Mouse (Mus musculus): ENCODE data around the gene Mrpl58. TPM values are rescaled to one million over a fixed set of nuclear protein-coding genes. Genes with fewer than 3 reads are reported as not detected.

The Mrpl58 gene
- 100 to 1,000 TPM; 115 to 119 TPM for total RNA-seq (2021)

- peak; percentile 89 to 92 for DNase-seq (ENCODE audit: low spot score in 2 of 2)
These were observed at the start of gene Mrpl58 for GRCm38 (mm10) chr11:115403338-115404124. Mrpl58 (plus strand) TSS chr11:115403752.

GRCm38 (mm10) chr11:115354183-115354582 lies 49.4 kb upstream of the Mrpl58 start:
- intact Hi-C loops (cut with DNase I) = no loop called here
- peak; percentile 50 to 57 for DNase-seq (ENCODE audit: low spot score in 2 of 2)

More at GRCm38 (mm10) chr11:115403338-115404124, at the start of gene Mrpl58:
- intact Hi-C loops (cut with DNase I) = no loop called here

GRCm38 (mm10) chr11:115358468-115358867 lies 45.1 kb upstream of the Mrpl58 start:
- intact Hi-C loops (cut with DNase I) = loop anchor here (5.0 kb wide), 1 partner anchor 114 kb away; no protein-coding TSS in a partner anchor
- peak; percentile 55 to 61 for DNase-seq (ENCODE audit: low spot score in 2 of 2)

GRCm38 (mm10) chr11:115359293-115359692 lies 44.3 kb upstream of the Mrpl58 start:
- intact Hi-C loops (cut with DNase I) = loop anchor here (5.0 kb wide), 1 partner anchor 113 kb away; no protein-coding TSS in a partner anchor
- no peak for DNase-seq (ENCODE audit: low spot score in 2 of 2)

GRCm38 (mm10) chr11:115359726-115360125 lies 43.8 kb upstream of the Mrpl58 start:
- DNase-seq (ENCODE audit: low spot score in 2 of 2) = no peak
- intact Hi-C loops (cut with DNase I) = loop anchor here (5.0 kb wide), 1 partner anchor 113 kb away; no protein-coding TSS in a partner anchor

GRCm38 (mm10) chr11:115364136-115364535 lies 39.4 kb upstream of the Mrpl58 start:
- intact Hi-C loops (cut with DNase I) = no loop called here
- no peak for DNase-seq (ENCODE audit: low spot score in 2 of 2)

GRCm38 (mm10) chr11:115366039-115366705 lies 37.4 kb upstream of the Mrpl58 start:
- no peak for DNase-seq (ENCODE audit: low spot score in 2 of 2)
- intact Hi-C loops (cut with DNase I) = loop anchor here (2.0 kb wide), 1 partner anchor 55 kb away; the partner anchor contains the start of gene Kctd2

GRCm38 (mm10) chr11:115366706-115367394 lies 36.7 kb upstream of the Mrpl58 start:
- intact Hi-C loops (cut with DNase I) = loop anchor here (2.0 kb wide), 1 partner anchor 54 kb away; the partner anchor contains the start of gene Kctd2
- DNase-seq (ENCODE audit: low spot score in 2 of 2) = peak; percentile 55 to 70

GRCm38 (mm10) chr11:115367395-115367944 lies 36.1 kb upstream of the Mrpl58 start, which contains the start of gene Hid1:
Hid1 (minus strand) TSS chr11:115367756.
- DNase-seq (ENCODE audit: low spot score in 2 of 2) = peak; percentile 86 to 89
- intact Hi-C loops (cut with DNase I) = loop anchor here (2.0 kb wide), 1 partner anchor 53 kb away; the partner anchor contains the start of gene Kctd2

- intact Hi-C loops (cut with DNase I) = no loop called here
- no peak for DNase-seq (ENCODE audit: low spot score in 2 of 2)
These were observed 33.2 kb upstream of the Mrpl58 start for GRCm38 (mm10) chr11:115370368-115370767.

- no peak for DNase-seq (ENCODE audit: low spot score in 2 of 2)
- intact Hi-C loops (cut with DNase I) = no loop called here
These were observed 32.2 kb upstream of the Mrpl58 start for GRCm38 (mm10) chr11:115371354-115371753.

GRCm38 (mm10) chr11:115372015-115372414 lies 31.5 kb upstream of the Mrpl58 start:
- no peak for DNase-seq (ENCODE audit: low spot score in 2 of 2)
- intact Hi-C loops (cut with DNase I) = no loop called here

GRCm38 (mm10) chr11:115372737-115373136 lies 30.8 kb upstream of the Mrpl58 start:
- intact Hi-C loops (cut with DNase I) = no loop called here
- no peak for DNase-seq (ENCODE audit: low spot score in 2 of 2)

- DNase-seq (ENCODE audit: low spot score in 2 of 2) = peak; percentile 73 to 78
- intact Hi-C loops (cut with DNase I) = no loop called here
These were observed 29.5 kb upstream of the Mrpl58 start for GRCm38 (mm10) chr11:115373805-115374694.

- intact Hi-C loops (cut with DNase I) = no loop called here
These were observed 28.7 kb upstream of the Mrpl58 start for GRCm38 (mm10) chr11:115374695-115375425.

GRCm38 (mm10) chr11:115376722-115377121 lies 26.8 kb upstream of the Mrpl58 start:
- intact Hi-C loops (cut with DNase I) = no loop called here
- no peak for DNase-seq (ENCODE audit: low spot score in 2 of 2)

More at GRCm38 (mm10) chr11:115374695-115375425, 28.7 kb upstream of the Mrpl58 start:
- peak; percentile 37 to 45 for DNase-seq (ENCODE audit: low spot score in 2 of 2)

- intact Hi-C loops (cut with DNase I) = no loop called here
- DNase-seq (ENCODE audit: low spot score in 2 of 2) = no peak
These were observed 26.3 kb upstream of the Mrpl58 start for GRCm38 (mm10) chr11:115377254-115377653.

GRCm38 (mm10) chr11:115377854-115378253 lies 25.7 kb upstream of the Mrpl58 start:
- intact Hi-C loops (cut with DNase I) = no loop called here
- no peak for DNase-seq (ENCODE audit: low spot score in 2 of 2)

All from left cerebral cortex, postnatal 36 days (tissue).